Mouse (Mus musculus) liver, adult 2 months (tissue): ENCODE data around the gene Cdc42.

ENCODE experiments used
- CTCF ChIP-seq: fragments of 200-500 bp; IDR thresholded peaks from 2 replicates; pipeline ENCODE4 v1.5.1; 2011; ENCODE audit warnings: low read depth, low read length, control low read depth
- POLR2A ChIP-seq: fragments of 200-500 bp; IDR thresholded peaks from 2 replicates; pipeline ENCODE4 v1.6.1; 2011; ENCODE audit warnings: low read length, control low read depth; ENCODE audit not compliant: insufficient read depth; ENCODE audit errors: extremely low read depth

DNA sequence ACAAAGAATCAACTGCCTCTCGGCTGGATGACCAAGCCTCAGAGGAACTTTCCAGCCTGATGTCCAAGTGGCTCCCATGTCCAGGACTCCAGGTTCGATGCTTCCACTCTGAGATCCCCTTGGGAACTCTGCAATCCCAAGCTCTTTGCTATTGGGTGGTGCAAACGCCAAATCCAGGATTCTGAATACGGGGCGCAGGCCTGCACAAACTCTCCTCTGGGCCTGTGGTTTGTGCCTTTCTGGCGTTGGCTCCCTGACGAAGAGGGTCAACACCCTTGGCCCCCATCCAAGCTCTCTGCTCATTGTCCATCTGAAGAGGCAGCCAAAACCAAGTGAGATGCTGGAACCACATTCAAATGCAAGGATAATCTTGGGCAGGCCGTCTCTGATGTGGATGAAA lies 59.1 kb downstream of the Cdc42 start:
- no peak for TF ChIP-seq POLR2A
- no peak for TF ChIP-seq CTCF
